28 mouse cellular contexts compared by ENCODE assay signal in the genomic region with DNA sequence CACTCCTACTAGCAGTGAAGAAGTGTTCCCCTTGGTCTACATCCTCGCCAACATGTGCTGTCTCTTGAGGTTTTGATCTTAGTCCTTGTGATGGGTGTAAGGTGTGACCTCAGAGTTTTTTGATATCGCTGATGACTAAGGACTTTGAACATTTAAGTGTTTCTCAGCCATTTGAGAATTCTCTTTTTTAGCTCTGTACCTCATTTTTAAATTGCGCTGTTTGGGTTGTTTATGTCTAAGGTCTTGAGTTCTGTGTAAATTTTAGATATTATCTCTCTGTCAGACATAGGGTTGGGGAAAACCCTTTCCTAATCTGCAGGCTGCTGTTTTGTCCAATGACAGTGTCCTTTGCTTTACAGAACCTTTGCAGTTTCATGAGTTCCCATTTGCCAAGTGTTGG. TPM values are rescaled to one million over a fixed set of nuclear protein-coding genes. Genes with fewer than 3 reads are reported as not detected.
DNase-seq lines count a peak whose midpoint lies in the region; ATAC-seq lines count a peak whose summit lies in the region.
"Had no signal": no experiment of that assay in that cellular context is flagged by ENCODE, and none has a peak within 500 bp of the region (broad histone marks: within the 10 kb centered on the region; RNA-seq: fewer than 3 reads in every experiment).

No protein-coding gene starts in this region.

- H3K9me3 ChIP-seq in limb, embryonic 11.5 days (ENCODE audit: control insufficient read depth, low read length), result no peaks in the 10 kb centered on the region
- H3K9me3 ChIP-seq in limb, embryonic 10.5 days (replicated peaks), result no peaks in the 10 kb centered on the region
- H3K9me3 ChIP-seq: embryonic facial prominence, embryonic 12.5 days; embryonic facial prominence, embryonic 15.5 days; forebrain, embryonic 13.5 days; heart, embryonic 10.5 days; heart, embryonic 13.5 days; intestine, embryonic 15.5 days had no signal

- no peak for ATAC-seq in limb, embryonic 11.5 days (ENCODE audit: insufficient number of reproducible peaks, low FRiP score, low TSS enrichment, low read depth)
- ATAC-seq in activated CD4-positive, CD25-positive, alpha-beta regulatory T cell, adult 4 months, result peak; percentile 69
- no peak for ATAC-seq in erythroid progenitor cell, adult 5-6 weeks (replicated peaks; ENCODE audit: low FRiP score, poor library complexity, severe bottlenecking)
- ATAC-seq: forebrain, embryonic 13.5 days; forebrain, embryonic 16.5 days; hindbrain, postnatal 0 days; intestine, embryonic 15.5 days had no signal

- no peak overlapping the region for H3K9ac ChIP-seq in limb, embryonic 11.5 days (ENCODE audit: low read length)
- H3K9ac ChIP-seq: embryonic facial prominence, embryonic 12.5 days; embryonic facial prominence, embryonic 15.5 days; forebrain, embryonic 13.5 days; heart, embryonic 13.5 days; hindbrain, embryonic 14.5 days; intestine, embryonic 15.5 days had no signal

- WGBS in limb, embryonic 11.5 days, result 90% methylated on average over 3 of the region's 3 CpGs
- 92% methylated on average over 3 of the region's 3 CpGs for WGBS in limb, embryonic 10.5 days

- no peaks in the 10 kb centered on the region for H3K4me1 ChIP-seq in limb, embryonic 11.5 days (ENCODE audit: control insufficient read depth, insufficient read depth, low read length)
- peaks cover 12% of the 10 kb centered on the region; the same call in 1 of the 2 replicates for H3K4me1 ChIP-seq in limb, embryonic 10.5 days
- H3K4me1 ChIP-seq: embryonic facial prominence, embryonic 12.5 days; embryonic facial prominence, embryonic 15.5 days; heart, embryonic 10.5 days; intestine, embryonic 15.5 days had no signal

- H3K4me3 ChIP-seq in limb, embryonic 11.5 days (ENCODE audit: low read depth, low read length), result no peak overlapping the region
- no peak overlapping the region for H3K4me3 ChIP-seq in limb, embryonic 10.5 days
- H3K4me3 ChIP-seq: embryonic facial prominence, embryonic 12.5 days; embryonic facial prominence, embryonic 15.5 days; forebrain, embryonic 13.5 days; heart, adult 2 months; heart, embryonic 10.5 days; heart, embryonic 13.5 days; intestine, embryonic 15.5 days had no signal

- 0 out of 2 replicates have a peak, but pooled peaks cover 3% of the 10 kb centered on the region for H3K27me3 ChIP-seq in limb, embryonic 11.5 days (ENCODE audit: control insufficient read depth, insufficient read depth, low read length)
- peaks cover 31% of the 10 kb centered on the region for H3K27me3 ChIP-seq in limb, embryonic 10.5 days (ENCODE audit: low read depth, poor library complexity, severe bottlenecking)
- H3K27me3 ChIP-seq: embryonic facial prominence, embryonic 12.5 days; embryonic facial prominence, embryonic 15.5 days; forebrain, embryonic 13.5 days; heart, embryonic 13.5 days; intestine, embryonic 15.5 days had no signal

- peak; percentile 13 for DNase-seq in limb, embryonic 11.5 days (ENCODE audit: low spot score)
- DNase-seq in limb, embryonic 10.5 days (ENCODE audit: low spot score), result no peak
- peak; percentile 51 for DNase-seq in naive thymus-derived CD4-positive, alpha-beta T cell, adult 2 months (ENCODE audit: low read depth)
- DNase-seq in embryo, embryonic 9.5 days (ENCODE audit: extremely low spot score), result no peak
- no peak for DNase-seq in embryo, embryonic 10.5 days (ENCODE audit: low spot score)
- DNase-seq: adrenal gland, adult 8-10 months; adrenal gland, postnatal 25 days; cerebellum, adult 11-12 months; cerebellum, adult 8-10 months; cerebellum, postnatal 10 days; cerebellum, postnatal 36 days; gastrocnemius, postnatal 10 days; gastrocnemius, postnatal 36 days; heart, adult 2 months; heart, postnatal 14 days; heart, postnatal 4 days had no signal

- no peaks in the 10 kb centered on the region for H3K36me3 ChIP-seq in limb, embryonic 11.5 days (ENCODE audit: control insufficient read depth, insufficient read depth, low read length)
- H3K36me3 ChIP-seq in limb, embryonic 10.5 days, result no peaks in the 10 kb centered on the region
- H3K36me3 ChIP-seq: embryonic facial prominence, embryonic 12.5 days; embryonic facial prominence, embryonic 15.5 days; heart, embryonic 10.5 days; heart, embryonic 13.5 days; intestine, embryonic 15.5 days had no signal

- H3K4me2 ChIP-seq in limb, embryonic 11.5 days (ENCODE audit: low read depth, severe bottlenecking), result no peak overlapping the region
- H3K4me2 ChIP-seq: embryonic facial prominence, embryonic 12.5 days; embryonic facial prominence, embryonic 15.5 days; forebrain, embryonic 13.5 days; heart, embryonic 13.5 days; hindbrain, embryonic 14.5 days; intestine, embryonic 15.5 days had no signal

- H3K27ac ChIP-seq in limb, embryonic 11.5 days (replicated peaks; ENCODE audit: low read depth, low read length), result no peak overlapping the region
- H3K27ac ChIP-seq in limb, embryonic 10.5 days, result no peak overlapping the region
- H3K27ac ChIP-seq: embryonic facial prominence, embryonic 12.5 days; embryonic facial prominence, embryonic 15.5 days; forebrain, embryonic 13.5 days; heart, adult 2 months; heart, embryonic 10.5 days; heart, embryonic 13.5 days; hindbrain, embryonic 14.5 days; hindbrain, postnatal 0 days; intestine, embryonic 15.5 days had no signal

RNA-seq across cellular contexts. Expression of a gene that starts 3.0 kb away (rescaled TPM):
- polyA plus RNA-seq in limb, embryonic 11.5 days (2014; fragmentation: Nextera tagmentation; extraction: Ambion mirVana), result 1.9 TPM in 2 replicates
- polyA plus RNA-seq in limb, embryonic 10.5 days (2016; fragmentation: Nextera tagmentation; extraction: Ambion mirVana), result 0.72 and 1.4 TPM in 2 replicates
- 100 to 1,000 TPM; 226 to 256 TPM for polyA plus RNA-seq in activated CD4-positive, CD25-positive, alpha-beta regulatory T cell, adult 4 months (2017; shearing (Covaris generic))
- 15.1 and 20.9 TPM in 2 replicates for total RNA-seq in erythroid progenitor cell, adult 5-6 weeks (2015; ENCODE audit: low replicate concordance)
- 16.0 and 22.7 TPM in 2 replicates for total RNA-seq in erythroid progenitor cell, adult 5-6 weeks (2017; ENCODE audit: low replicate concordance)

RNA-seq across cellular contexts. Expression of a gene that starts 26.6 kb away (rescaled TPM):
- 0.23 and 0.82 TPM in 2 replicates for polyA plus RNA-seq in limb, embryonic 11.5 days (2014; fragmentation: Nextera tagmentation; extraction: Ambion mirVana)
- polyA plus RNA-seq in limb, embryonic 10.5 days (2016; fragmentation: Nextera tagmentation; extraction: Ambion mirVana), result 0.15 and 0.31 TPM in 2 replicates
- polyA plus RNA-seq in activated CD4-positive, CD25-positive, alpha-beta regulatory T cell, adult 4 months (2017; shearing (Covaris generic)), result 100 to 1,000 TPM in 1 of 2 experiments, 10 to 100 TPM in 1; 91.5 to 108 TPM
- total RNA-seq in erythroid progenitor cell, adult 5-6 weeks (2015; ENCODE audit: low replicate concordance), result 2.9 and 4.0 TPM in 2 replicates
- 1.8 and 10.4 TPM in 2 replicates for total RNA-seq in erythroid progenitor cell, adult 5-6 weeks (2017; ENCODE audit: low replicate concordance)

RNA-seq across cellular contexts. Expression of a gene that starts 39.4 kb away (rescaled TPM):
- not detected in 2 replicates for polyA plus RNA-seq in limb, embryonic 11.5 days (2014; fragmentation: Nextera tagmentation; extraction: Ambion mirVana)
- polyA plus RNA-seq in limb, embryonic 10.5 days (2016; fragmentation: Nextera tagmentation; extraction: Ambion mirVana), result 0.04 TPM in 1 of 2 replicates, not detected in the other
- 10 to 100 TPM; 10.1 to 14.4 TPM for polyA plus RNA-seq in activated CD4-positive, CD25-positive, alpha-beta regulatory T cell, adult 4 months (2017; shearing (Covaris generic))
- total RNA-seq in erythroid progenitor cell, adult 5-6 weeks (2015; ENCODE audit: low replicate concordance), result not detected in 2 replicates
- 1.1 and 3.5 TPM in 2 replicates for total RNA-seq in erythroid progenitor cell, adult 5-6 weeks (2017; ENCODE audit: low replicate concordance)
- total RNA-seq: ES-E14 had no signal
- polyA plus RNA-seq: forebrain, embryonic 13.5 days; forebrain, embryonic 16.5 days; heart, embryonic 10.5 days had no signal

Comparison
In these comparisons a context has a peak if more than half of its experiments do, and no peak if none do; other contexts are left out.
1. DNase-seq: peak in limb, embryonic 11.5 days (single experiment) and naive thymus-derived CD4-positive, alpha-beta T cell, adult 2 months (single experiment); none in limb, embryonic 10.5 days (single experiment), embryo, embryonic 9.5 days (single experiment) and embryo, embryonic 10.5 days (single experiment).
2. RNA of a gene that starts 3.0 kb away (polyA plus RNA-seq): 226 to 256 TPM in activated CD4-positive, CD25-positive, alpha-beta regulatory T cell, adult 4 months; 1.9 TPM in limb, embryonic 11.5 days and 0.72 to 1.4 TPM in limb, embryonic 10.5 days; every median in the first group is over 10 times any median in the second.
3. RNA of a gene that starts 26.6 kb away (polyA plus RNA-seq): 91.5 to 108 TPM in activated CD4-positive, CD25-positive, alpha-beta regulatory T cell, adult 4 months; 0.23 to 0.82 TPM in limb, embryonic 11.5 days and 0.15 to 0.31 TPM in limb, embryonic 10.5 days; every median in the first group is over 10 times any median in the second.
4. RNA of a gene that starts 39.4 kb away (polyA plus RNA-seq): 10.1 to 14.4 TPM in activated CD4-positive, CD25-positive, alpha-beta regulatory T cell, adult 4 months; 0.04 TPM in limb, embryonic 10.5 days and not detected in limb, embryonic 11.5 days; every median in the first group is over 10 times any median in the second.